Mouse (Mus musculus): ENCODE results near the gene Slc22a1. TPM values are rescaled to one million over a fixed set of nuclear protein-coding genes. Genes with fewer than 3 reads are reported as not detected.

Slc22a1 gene
- polyA plus RNA-seq, 1 experiment from 2014 or later, result 0.34 TPM

DNA sequence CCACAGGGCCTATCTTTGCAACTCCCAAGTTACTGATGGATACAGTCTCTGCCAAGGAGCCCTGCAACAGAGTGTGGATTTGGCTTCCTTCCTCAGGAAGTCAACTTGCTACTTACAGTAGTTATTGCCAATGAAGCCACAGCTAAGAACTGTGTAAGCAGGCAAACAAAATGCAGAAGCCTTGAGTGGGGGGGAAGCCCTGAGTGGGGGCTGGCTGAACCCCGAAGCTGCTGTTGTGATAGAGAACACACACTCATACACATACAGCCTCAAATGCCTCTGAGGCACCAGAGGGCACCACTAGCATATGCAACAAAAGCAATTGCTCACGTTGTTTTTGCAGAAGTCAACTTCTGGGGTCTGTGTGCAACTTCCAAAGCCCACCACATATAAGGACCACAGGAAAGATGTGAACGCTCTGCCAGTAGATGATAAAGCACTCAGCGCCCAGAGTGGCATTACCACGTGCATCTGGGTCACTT lies 38.5 kb upstream of the Slc22a1 start:
- Histone ChIP-seq H3K9me3 (ENCODE audit: control insufficient read depth, low read length) (no peaks in the 10 kb centered on the region), H3K36me3 (ENCODE audit: control insufficient read depth, insufficient read depth, low read length) (peaks cover 99% of the 10 kb centered on the region), H3K4me2 (ENCODE audit: low read length) (no peak overlapping the region), H3K27me3 (replicated peaks; ENCODE audit: control insufficient read depth, insufficient read depth, low read length) (no peaks in the 10 kb centered on the region), H3K4me3 (ENCODE audit: low read depth, low read length) (no peak overlapping the region), H3K9ac (ENCODE audit: low read length) (no peak overlapping the region), H3K4me1 (replicated peaks; ENCODE audit: control insufficient read depth, insufficient read depth, low read length) (no peaks in the 10 kb centered on the region; the same call in 1 of the 2 replicates), H3K27ac (ENCODE audit: low read depth) (no peak overlapping the region)
- DNase-seq (ENCODE audit: low spot score), result no peak
- 67% methylated on average over 5 of the region's 5 CpGs for WGBS
- no peak for ATAC-seq (replicated peaks; ENCODE audit: low FRiP score, low TSS enrichment, low read depth)

DNA sequence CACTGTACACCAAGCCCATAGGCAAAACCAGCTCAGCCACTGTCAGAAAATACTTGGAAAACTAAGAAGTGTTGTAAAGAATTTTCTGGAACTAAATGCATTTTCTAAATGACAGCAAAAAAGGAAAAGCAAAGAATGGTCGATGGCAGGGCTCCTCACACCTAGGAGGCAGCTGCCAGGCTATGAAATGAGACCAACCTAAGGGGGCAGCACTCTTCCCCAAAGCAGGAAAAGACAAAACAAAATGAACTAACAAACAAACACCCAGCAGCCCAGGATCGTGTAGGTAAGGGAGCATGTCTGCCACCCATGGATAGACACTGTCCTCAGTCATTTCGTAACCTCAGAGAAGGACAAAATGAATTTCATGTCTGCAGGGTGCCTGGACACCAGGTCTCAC lies 37.4 kb upstream of the Slc22a1 start:
- Histone ChIP-seq H3K36me3 (ENCODE audit: control insufficient read depth, insufficient read depth, low read length) (peaks cover 99% of the 10 kb centered on the region), H3K9me3 (ENCODE audit: control insufficient read depth, low read length) (no peaks in the 10 kb centered on the region), H3K4me3 (ENCODE audit: low read depth, low read length) (no peak overlapping the region), H3K27ac (ENCODE audit: low read depth) (no peak overlapping the region), H3K4me2 (ENCODE audit: low read length) (no peak overlapping the region), H3K9ac (ENCODE audit: low read length) (no peak overlapping the region), H3K4me1 (replicated peaks; ENCODE audit: control insufficient read depth, insufficient read depth, low read length) (no peaks in the 10 kb centered on the region; the same call in 1 of the 2 replicates), H3K27me3 (replicated peaks; ENCODE audit: control insufficient read depth, insufficient read depth, low read length) (no peaks in the 10 kb centered on the region)
- ATAC-seq (replicated peaks; ENCODE audit: low FRiP score, low TSS enrichment, low read depth) (no peak), DNase-seq (ENCODE audit: low spot score) (no peak)
- WGBS, result 78% methylated on average over 3 of the region's 3 CpGs

DNA sequence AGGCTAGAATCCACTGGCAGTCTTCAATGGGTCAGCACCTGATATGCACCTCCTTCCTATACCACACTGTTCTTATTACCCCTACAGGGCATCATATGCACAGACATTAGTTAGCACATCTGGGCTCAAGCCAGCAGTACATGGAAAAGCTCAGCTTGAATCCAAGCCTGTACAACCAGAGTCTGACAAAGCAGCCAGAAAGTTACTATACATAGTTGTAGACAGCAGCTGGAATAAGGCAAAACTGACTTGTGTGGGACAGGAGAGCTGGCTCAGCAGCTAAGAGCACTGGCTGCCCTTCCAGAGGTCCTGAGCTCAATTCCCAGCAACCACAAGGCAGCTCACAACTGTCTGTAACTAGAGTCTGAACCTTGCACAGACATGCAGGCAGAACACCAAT lies 36.6 kb upstream of the Slc22a1 start:
- Histone ChIP-seq H3K4me1 (replicated peaks; ENCODE audit: control insufficient read depth, insufficient read depth, low read length) (no peaks in the 10 kb centered on the region), H3K27ac (ENCODE audit: low read depth) (no peak overlapping the region), H3K36me3 (ENCODE audit: control insufficient read depth, insufficient read depth, low read length) (peaks cover 98% of the 10 kb centered on the region), H3K9me3 (ENCODE audit: control insufficient read depth, low read length) (no peaks in the 10 kb centered on the region), H3K4me2 (ENCODE audit: low read length) (no peak overlapping the region), H3K9ac (ENCODE audit: low read length) (no peak overlapping the region), H3K27me3 (replicated peaks; ENCODE audit: control insufficient read depth, insufficient read depth, low read length) (no peaks in the 10 kb centered on the region), H3K4me3 (ENCODE audit: low read depth, low read length) (no peak overlapping the region)
- DNase-seq (ENCODE audit: low spot score) (no peak), ATAC-seq (replicated peaks; ENCODE audit: low FRiP score, low TSS enrichment, low read depth) (no peak)

DNA sequence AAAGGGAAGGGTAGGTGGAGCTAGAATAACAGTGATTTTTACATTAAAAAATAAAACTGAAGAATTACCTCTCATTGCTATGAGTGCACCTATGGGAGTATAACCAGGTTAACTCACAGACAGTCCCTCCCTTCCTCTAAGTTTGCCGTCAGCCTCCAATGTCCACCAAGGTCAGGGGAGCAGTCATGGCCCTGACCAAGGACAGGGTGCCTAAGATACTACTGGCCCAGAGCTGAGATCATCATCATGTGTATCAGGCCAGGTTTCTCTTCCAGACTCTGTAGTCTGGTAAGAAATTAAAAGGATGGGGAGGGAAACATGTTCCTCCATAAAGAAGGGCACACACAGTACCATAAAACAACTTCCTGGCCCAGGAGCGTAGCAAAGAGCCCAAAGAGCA lies 35.3 kb upstream of the Slc22a1 start:
- Histone ChIP-seq H3K27ac (ENCODE audit: low read depth) (no peak overlapping the region), H3K4me2 (ENCODE audit: low read length) (no peak overlapping the region), H3K9me3 (ENCODE audit: control insufficient read depth, low read length) (no peaks in the 10 kb centered on the region), H3K36me3 (ENCODE audit: control insufficient read depth, insufficient read depth, low read length) (peaks cover 91% of the 10 kb centered on the region), H3K4me1 (replicated peaks; ENCODE audit: control insufficient read depth, insufficient read depth, low read length) (no peaks in the 10 kb centered on the region), H3K27me3 (replicated peaks; ENCODE audit: control insufficient read depth, insufficient read depth, low read length) (no peaks in the 10 kb centered on the region), H3K9ac (ENCODE audit: low read length) (no peak overlapping the region), H3K4me3 (ENCODE audit: low read depth, low read length) (no peak overlapping the region)
- WGBS, result 92% methylated on average over 2 of the region's 2 CpGs
- DNase-seq (ENCODE audit: low spot score), result no peak
- ATAC-seq (replicated peaks; ENCODE audit: low FRiP score, low TSS enrichment, low read depth), result no peak

DNA sequence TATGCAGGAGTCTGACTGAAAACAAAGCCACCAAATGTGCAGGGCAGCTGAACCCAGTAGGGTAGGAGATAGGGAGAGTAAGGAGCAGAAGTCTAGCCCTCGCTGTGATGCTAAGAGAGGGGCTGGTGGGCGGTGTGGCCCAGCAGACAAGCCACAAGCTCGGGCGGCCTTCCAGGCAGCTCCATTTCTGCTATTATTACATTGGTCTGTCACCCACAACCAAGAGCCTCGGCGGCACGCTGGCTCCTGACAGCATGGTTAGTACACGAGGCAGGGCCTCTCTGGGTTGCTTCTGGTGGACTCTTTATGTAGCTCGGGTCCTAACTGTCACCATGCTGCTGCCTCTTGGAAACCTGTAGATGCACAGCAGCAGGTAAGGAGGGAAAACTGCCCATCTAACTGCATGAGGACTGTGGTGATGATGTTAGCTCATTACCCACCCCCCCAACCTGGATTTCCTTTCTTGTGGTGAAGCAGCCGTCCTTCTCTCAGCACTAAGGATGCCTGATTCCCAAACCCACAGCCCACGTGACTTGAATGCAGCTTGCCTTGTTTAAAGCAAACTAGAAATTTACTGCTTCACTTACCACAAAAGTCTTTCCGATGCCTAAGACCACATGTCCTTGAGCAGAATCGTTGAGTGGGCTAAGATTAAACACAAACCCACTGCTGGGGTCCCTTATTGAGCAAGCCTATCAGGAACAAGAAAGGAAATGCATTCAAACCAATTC lies 34.6 kb upstream of the Slc22a1 start:
- Histone ChIP-seq H3K27ac (ENCODE audit: low read depth) (no peak overlapping the region), H3K36me3 (ENCODE audit: control insufficient read depth, insufficient read depth, low read length) (peaks cover 85% of the 10 kb centered on the region), H3K9me3 (ENCODE audit: control insufficient read depth, low read length) (no peaks in the 10 kb centered on the region), H3K9ac (ENCODE audit: low read length) (no peak overlapping the region), H3K4me3 (ENCODE audit: low read depth, low read length) (no peak overlapping the region), H3K27me3 (replicated peaks; ENCODE audit: control insufficient read depth, insufficient read depth, low read length) (no peaks in the 10 kb centered on the region), H3K4me2 (ENCODE audit: low read length) (no peak overlapping the region), H3K4me1 (replicated peaks; ENCODE audit: control insufficient read depth, insufficient read depth, low read length) (no peaks in the 10 kb centered on the region)
- WGBS, result 86% methylated on average over 13 of the region's 13 CpGs
- ATAC-seq (replicated peaks; ENCODE audit: low FRiP score, low TSS enrichment, low read depth) (no peak), DNase-seq (ENCODE audit: low spot score) (no peak)

DNA sequence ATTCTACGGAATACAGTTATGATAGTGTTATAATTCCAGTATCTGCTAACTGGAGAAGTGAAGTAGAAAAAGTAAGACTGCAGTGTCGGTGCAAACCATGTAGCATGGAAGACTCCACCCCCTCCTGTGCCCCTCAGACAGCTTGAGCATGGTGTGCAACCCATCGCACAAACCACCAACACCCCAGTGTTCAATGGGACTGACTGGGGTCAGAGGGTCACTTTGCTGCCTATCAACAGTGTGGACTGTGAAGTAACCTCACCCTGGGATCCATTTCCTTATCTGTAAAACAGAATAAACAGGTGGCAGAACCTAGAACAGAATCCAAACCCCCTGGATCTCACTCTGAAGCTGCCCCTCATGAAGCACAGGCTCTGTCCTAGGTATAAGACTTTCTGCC lies 32.8 kb upstream of the Slc22a1 start:
- DNase-seq (ENCODE audit: low spot score) (no peak), ATAC-seq (replicated peaks; ENCODE audit: low FRiP score, low TSS enrichment, low read depth) (no peak)
- no peak overlapping the region for H3K27ac ChIP-seq (ENCODE audit: low read depth)
- no peak overlapping the region for H3K4me3 ChIP-seq (ENCODE audit: low read depth, low read length)
- H3K9me3 ChIP-seq (ENCODE audit: control insufficient read depth, low read length), result no peaks in the 10 kb centered on the region
- no peaks in the 10 kb centered on the region for H3K4me1 ChIP-seq (replicated peaks; ENCODE audit: control insufficient read depth, insufficient read depth, low read length)
- whole genome bisulfite sequencing, result 89% methylated on average over 3 of the region's 3 CpGs
- H3K27me3 ChIP-seq (replicated peaks; ENCODE audit: control insufficient read depth, insufficient read depth, low read length), result no peaks in the 10 kb centered on the region
- no peak overlapping the region for H3K9ac ChIP-seq (ENCODE audit: low read length)
- no peak overlapping the region for H3K4me2 ChIP-seq (ENCODE audit: low read length)
- peaks cover 85% of the 10 kb centered on the region for H3K36me3 ChIP-seq (ENCODE audit: control insufficient read depth, insufficient read depth, low read length)

DNA sequence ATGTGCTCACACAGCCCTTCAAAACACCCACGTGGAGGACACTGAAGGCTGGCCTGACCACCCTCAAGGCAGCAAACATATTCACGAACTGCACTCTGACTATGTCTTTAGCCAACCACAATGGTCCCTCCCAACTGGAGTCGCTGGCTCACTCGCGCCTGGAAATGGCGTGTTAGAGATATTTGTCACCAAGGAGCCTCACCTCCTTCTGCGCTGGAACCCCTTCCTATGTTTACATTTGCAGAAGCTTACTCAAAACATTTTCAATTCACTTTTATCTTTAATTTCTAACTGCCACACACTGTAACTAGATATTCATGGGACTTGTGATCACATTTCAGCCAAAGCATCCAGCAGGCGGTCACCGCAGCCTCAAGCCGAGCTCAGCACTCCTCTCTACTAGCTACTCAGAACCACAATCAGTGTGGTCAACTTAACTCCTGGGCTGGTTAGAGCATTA lies 31.0 kb upstream of the Slc22a1 start:
- H3K4me3 ChIP-seq (ENCODE audit: low read depth, low read length), result no peak overlapping the region
- ATAC-seq (replicated peaks; ENCODE audit: low FRiP score, low TSS enrichment, low read depth) (no peak), DNase-seq (ENCODE audit: low spot score) (no peak)
- H3K27ac ChIP-seq (ENCODE audit: low read depth), result no peak overlapping the region
- H3K36me3 ChIP-seq (ENCODE audit: control insufficient read depth, insufficient read depth, low read length), result peaks cover 85% of the 10 kb centered on the region
- H3K27me3 ChIP-seq (replicated peaks; ENCODE audit: control insufficient read depth, insufficient read depth, low read length), result no peaks in the 10 kb centered on the region
- H3K4me1 ChIP-seq (replicated peaks; ENCODE audit: control insufficient read depth, insufficient read depth, low read length), result no peaks in the 10 kb centered on the region
- no peak overlapping the region for H3K9ac ChIP-seq (ENCODE audit: low read length)
- WGBS, result 64% methylated on average over 10 of the region's 10 CpGs
- no peak overlapping the region for H3K4me2 ChIP-seq (ENCODE audit: low read length)
- H3K9me3 ChIP-seq (ENCODE audit: control insufficient read depth, low read length), result no peaks in the 10 kb centered on the region

DNA sequence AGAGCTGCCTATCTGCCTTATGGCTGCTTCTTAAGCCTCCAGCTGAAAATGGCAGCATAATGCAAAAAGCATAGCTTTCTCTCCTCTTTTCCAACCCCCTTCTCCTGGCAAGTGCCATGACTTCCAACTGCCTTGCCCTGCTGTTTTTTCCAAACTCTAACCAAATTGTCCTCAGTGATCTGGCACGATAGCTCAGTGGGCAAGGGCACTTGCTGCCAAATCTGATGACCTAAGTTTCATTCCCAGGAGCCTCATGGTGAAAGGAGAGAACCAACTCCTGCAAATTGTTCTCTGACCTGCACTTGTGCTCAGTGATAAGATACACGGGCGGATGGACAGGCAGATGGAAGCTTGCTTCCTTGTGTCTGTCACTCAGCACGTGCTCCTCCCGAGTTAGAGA lies 27.3 kb upstream of the Slc22a1 start:
- Histone ChIP-seq H3K36me3 (ENCODE audit: control insufficient read depth, insufficient read depth, low read length) (peaks cover 84% of the 10 kb centered on the region), H3K27ac (ENCODE audit: low read depth) (no peak overlapping the region), H3K4me1 (replicated peaks; ENCODE audit: control insufficient read depth, insufficient read depth, low read length) (no peaks in the 10 kb centered on the region), H3K4me3 (ENCODE audit: low read depth, low read length) (no peak overlapping the region), H3K9me3 (ENCODE audit: control insufficient read depth, low read length) (no peaks in the 10 kb centered on the region), H3K4me2 (ENCODE audit: low read length) (no peak overlapping the region), H3K27me3 (replicated peaks; ENCODE audit: control insufficient read depth, insufficient read depth, low read length) (no peaks in the 10 kb centered on the region), H3K9ac (ENCODE audit: low read length) (no peak overlapping the region)
- WGBS, result 74% methylated on average over 5 of the region's 5 CpGs
- no peak for ATAC-seq (replicated peaks; ENCODE audit: low FRiP score, low TSS enrichment, low read depth)
- DNase-seq (ENCODE audit: low spot score), result no peak

DNA sequence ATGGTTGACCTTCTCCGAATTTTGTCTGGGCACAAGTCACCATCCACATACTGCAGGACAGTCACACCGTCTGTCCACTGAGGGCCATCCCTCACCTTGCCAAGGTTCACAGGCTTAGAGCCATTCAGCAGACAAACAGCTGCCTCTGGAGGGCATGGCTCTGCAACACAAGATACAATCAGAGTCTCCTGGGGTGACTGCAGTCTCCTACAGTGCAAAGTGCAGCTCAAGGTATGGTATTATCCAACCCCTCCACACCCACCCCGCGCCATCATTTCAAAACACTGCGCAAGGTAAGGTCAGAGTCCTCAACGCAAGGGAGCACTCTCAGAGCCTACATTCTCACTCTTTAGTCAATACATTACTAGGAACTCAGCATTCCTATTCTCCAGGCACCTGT lies 24.7 kb upstream of the Slc22a1 start:
- Histone ChIP-seq H3K27me3 (replicated peaks; ENCODE audit: control insufficient read depth, insufficient read depth, low read length) (no peaks in the 10 kb centered on the region), H3K36me3 (ENCODE audit: control insufficient read depth, insufficient read depth, low read length) (peaks cover 98% of the 10 kb centered on the region), H3K4me2 (ENCODE audit: low read length) (no peak overlapping the region), H3K9me3 (ENCODE audit: control insufficient read depth, low read length) (no peaks in the 10 kb centered on the region), H3K4me1 (replicated peaks; ENCODE audit: control insufficient read depth, insufficient read depth, low read length) (no peaks in the 10 kb centered on the region), H3K27ac (ENCODE audit: low read depth) (no peak overlapping the region), H3K4me3 (ENCODE audit: low read depth, low read length) (no peak overlapping the region), H3K9ac (ENCODE audit: low read length) (no peak overlapping the region)
- DNase-seq (ENCODE audit: low spot score) (no peak), ATAC-seq (replicated peaks; ENCODE audit: low FRiP score, low TSS enrichment, low read depth) (peak; percentile 59)
- 92% methylated on average over 6 of the region's 6 CpGs for WGBS
